In the genomic region with DNA sequence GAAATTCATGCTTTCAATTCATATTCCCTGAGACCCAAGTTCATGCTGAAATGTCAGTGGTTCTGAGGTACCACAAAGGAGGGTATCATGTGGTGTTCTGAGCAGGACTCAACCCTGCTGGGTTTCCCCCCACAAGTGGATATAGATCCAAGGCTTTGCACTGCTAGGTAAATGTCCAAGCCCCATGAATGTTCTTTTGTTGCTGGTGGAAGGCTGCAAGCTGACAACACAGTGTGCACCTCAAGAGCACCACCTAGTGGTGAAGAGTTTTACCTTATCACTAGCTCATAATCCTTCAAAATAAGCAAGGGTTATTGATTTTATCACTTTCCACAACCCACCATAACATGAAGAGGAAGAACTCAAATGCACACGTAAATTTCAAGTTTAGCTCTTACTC, we compare ENCODE assay signal across 8 mouse cellular contexts. TPM values are rescaled to one million over a fixed set of nuclear protein-coding genes. Genes with fewer than 3 reads are reported as not detected.
DNase-seq lines count a peak whose midpoint lies in the region; ATAC-seq and TF ChIP-seq lines count a peak whose summit lies in the region.

No protein-coding gene starts in this region.

- peak; percentile 80 for TF ChIP-seq CTCF in cerebellum, adult 2 months (IDR thresholded peaks at IDR 0.05; ENCODE audit: borderline replicate concordance, insufficient read depth, low read depth, low read length)

- no peak overlapping the region for H3K4me3 ChIP-seq in forebrain, embryonic 13.5 days
- H3K4me3 ChIP-seq in forebrain, embryonic 10.5 days = no peak overlapping the region
- no peak overlapping the region for H3K4me3 ChIP-seq in cerebellum, adult 2 months (replicated peaks; ENCODE audit: insufficient read depth, low read depth, low read length)
- no peak overlapping the region for H3K4me3 ChIP-seq in hindbrain, embryonic 13.5 days

- no peak overlapping the region for H3K4me2 ChIP-seq in forebrain, embryonic 13.5 days
- no peak overlapping the region for H3K4me2 ChIP-seq in hindbrain, embryonic 13.5 days

- peak overlapping the region; percentile 45 for H3K27ac ChIP-seq in forebrain, embryonic 13.5 days
- no peak overlapping the region for H3K27ac ChIP-seq in forebrain, embryonic 10.5 days
- H3K27ac ChIP-seq in cerebellum, adult 2 months (ENCODE audit: insufficient read depth, low read length) = peak overlapping the region; percentile 63; the same call in 1 of the 2 replicates
- H3K27ac ChIP-seq in hindbrain, embryonic 13.5 days = peak overlapping the region; percentile 82

- no peaks in the 10 kb centered on the region for H3K9me3 ChIP-seq in forebrain, embryonic 13.5 days (replicated peaks)
- no peaks in the 10 kb centered on the region for H3K9me3 ChIP-seq in forebrain, embryonic 10.5 days
- no peaks in the 10 kb centered on the region for H3K9me3 ChIP-seq in hindbrain, embryonic 13.5 days

- 0 out of 2 replicates have a peak overlapping the region, but pooled peaks have one; percentile 12 for H3K9ac ChIP-seq in forebrain, embryonic 13.5 days
- H3K9ac ChIP-seq in hindbrain, embryonic 13.5 days = 0 out of 2 replicates have a peak overlapping the region, but pooled peaks have one; percentile 49

- 20% methylated on average over 1 of the region's 1 CpGs for WGBS in forebrain, embryonic 13.5 days
- WGBS in forebrain, embryonic 10.5 days = 33% methylated on average over 1 of the region's 1 CpGs
- whole genome bisulfite sequencing in cerebellum, adult 2 months = 22% methylated on average over 1 of the region's 1 CpGs
- 40% methylated on average over 1 of the region's 1 CpGs for WGBS in hindbrain, embryonic 13.5 days

- no peaks in the 10 kb centered on the region for H3K27me3 ChIP-seq in forebrain, embryonic 13.5 days
- H3K27me3 ChIP-seq in forebrain, embryonic 10.5 days (ENCODE audit: poor library complexity, severe bottlenecking) = no peaks in the 10 kb centered on the region
- no peaks in the 10 kb centered on the region for H3K27me3 ChIP-seq in cerebellum, adult 2 months (ENCODE audit: control insufficient read depth, insufficient read depth, low read length)
- no peaks in the 10 kb centered on the region for H3K27me3 ChIP-seq in hindbrain, embryonic 13.5 days

- DNase-seq in forebrain, embryonic 10.5 days (ENCODE audit: extremely low spot score, low spot score) = no peak
- DNase-seq in right cerebral cortex, adult 2 months (ENCODE audit: low spot score in 2 of 2) = peak; percentile 44 to 69
- no peak for DNase-seq in right cerebral cortex, postnatal 36 days (ENCODE audit: low spot score in 2 of 2)
- peak; percentile 53 to 81 for DNase-seq in cerebellum, adult 2 months
- peak; percentile 26 for DNase-seq in yolk sac, embryonic 10.5 days (ENCODE audit: low spot score)

- H3K4me1 ChIP-seq in forebrain, embryonic 13.5 days = no peaks in the 10 kb centered on the region
- H3K4me1 ChIP-seq in forebrain, embryonic 10.5 days = no peaks in the 10 kb centered on the region
- H3K4me1 ChIP-seq in cerebellum, adult 2 months (ENCODE audit: control insufficient read depth, insufficient read depth, low read length) = peaks cover 51% of the 10 kb centered on the region
- no peaks in the 10 kb centered on the region for H3K4me1 ChIP-seq in hindbrain, embryonic 13.5 days (replicated peaks)

- 0 out of 2 replicates have a peak, but pooled peaks have one; percentile 55 for ATAC-seq in forebrain, embryonic 13.5 days
- peak; percentile 54 for ATAC-seq in hindbrain, embryonic 13.5 days (ENCODE audit: low FRiP score)
- peak; percentile 35; the same call in 1 of the 2 replicates for ATAC-seq in megakaryocyte, adult 5-6 weeks (ENCODE audit: poor library complexity, severe bottlenecking)

- peaks cover 92% of the 10 kb centered on the region for H3K36me3 ChIP-seq in forebrain, embryonic 13.5 days (ENCODE audit: poor library complexity, severe bottlenecking)
- H3K36me3 ChIP-seq in forebrain, embryonic 10.5 days (replicated peaks) = peaks cover 96% of the 10 kb centered on the region
- peaks cover 88% of the 10 kb centered on the region for H3K36me3 ChIP-seq in hindbrain, embryonic 13.5 days

- no peak for TF ChIP-seq POLR2A in cerebellum, adult 2 months (IDR thresholded peaks at IDR 0.05; ENCODE audit: borderline replicate concordance, insufficient read depth, low read length)

RNA-seq across cellular contexts. Expression of gene Car15, which starts 10.8 kb away (rescaled TPM):
- 4.5 and 6.1 TPM in 2 replicates for polyA plus RNA-seq in forebrain, embryonic 13.5 days (2015; fragmentation: Nextera tagmentation; extraction: Ambion mirVana)
- 2.7 and 3.6 TPM in 2 replicates for polyA plus RNA-seq in forebrain, embryonic 10.5 days (2016; fragmentation: Nextera tagmentation; extraction: Ambion mirVana)
- 48.4 and 58.9 TPM in 2 replicates for polyA plus RNA-seq in cerebellum, adult 2 months (2012; rRNA removed)
- polyA plus RNA-seq in hindbrain, embryonic 13.5 days (2015; fragmentation: Nextera tagmentation; extraction: Ambion mirVana) = 4.5 and 4.8 TPM in 2 replicates
- total RNA-seq in megakaryocyte, adult 5-6 weeks (2015) = 4.1 and 6.1 TPM in 2 replicates
- total RNA-seq in megakaryocyte, adult 5-6 weeks (2017) = 1.7 and 2.3 TPM in 2 replicates

RNA-seq across cellular contexts. Expression of gene B830017H08Rik, which starts 16.0 kb away (rescaled TPM):
- 0.27 and 0.55 TPM in 2 replicates for polyA plus RNA-seq in forebrain, embryonic 13.5 days (2015; fragmentation: Nextera tagmentation; extraction: Ambion mirVana)
- not detected in 2 replicates for polyA plus RNA-seq in forebrain, embryonic 10.5 days (2016; fragmentation: Nextera tagmentation; extraction: Ambion mirVana)
- polyA plus RNA-seq in cerebellum, adult 2 months (2012; rRNA removed) = 4.3 and 4.7 TPM in 2 replicates
- 2.1 and 2.2 TPM in 2 replicates for polyA plus RNA-seq in hindbrain, embryonic 13.5 days (2015; fragmentation: Nextera tagmentation; extraction: Ambion mirVana)
- not detected in 2 replicates for total RNA-seq in megakaryocyte, adult 5-6 weeks (2015)
- total RNA-seq in megakaryocyte, adult 5-6 weeks (2017) = not detected in 2 replicates

RNA-seq across cellular contexts. Expression of gene Gm20518, which starts 42.5 kb away (rescaled TPM):
- polyA plus RNA-seq in forebrain, embryonic 13.5 days (2015; fragmentation: Nextera tagmentation; extraction: Ambion mirVana) = 0.35 and 0.49 TPM in 2 replicates
- 0.23 and 0.29 TPM in 2 replicates for polyA plus RNA-seq in forebrain, embryonic 10.5 days (2016; fragmentation: Nextera tagmentation; extraction: Ambion mirVana)
- 9.1 and 9.2 TPM in 2 replicates for polyA plus RNA-seq in cerebellum, adult 2 months (2012; rRNA removed)
- polyA plus RNA-seq in hindbrain, embryonic 13.5 days (2015; fragmentation: Nextera tagmentation; extraction: Ambion mirVana) = 0.63 and 0.65 TPM in 2 replicates
- 0.27 and 0.96 TPM in 2 replicates for total RNA-seq in megakaryocyte, adult 5-6 weeks (2015)
- 0.04 and 0.37 TPM in 2 replicates for total RNA-seq in megakaryocyte, adult 5-6 weeks (2017)

RNA-seq across cellular contexts. Expression of gene Tssk1, which starts 45.1 kb away (rescaled TPM):
- 0.05 TPM in 2 replicates for polyA plus RNA-seq in forebrain, embryonic 13.5 days (2015; fragmentation: Nextera tagmentation; extraction: Ambion mirVana)
- polyA plus RNA-seq in forebrain, embryonic 10.5 days (2016; fragmentation: Nextera tagmentation; extraction: Ambion mirVana) = not detected in 2 replicates
- polyA plus RNA-seq in cerebellum, adult 2 months (2012; rRNA removed) = 0.08 and 0.11 TPM in 2 replicates
- 0.05 and 0.10 TPM in 2 replicates for polyA plus RNA-seq in hindbrain, embryonic 13.5 days (2015; fragmentation: Nextera tagmentation; extraction: Ambion mirVana)
- total RNA-seq in megakaryocyte, adult 5-6 weeks (2015) = not detected in 2 replicates
- total RNA-seq in megakaryocyte, adult 5-6 weeks (2017) = not detected in 2 replicates

RNA-seq across cellular contexts. Expression of gene Dgcr2, which starts 49.4 kb away (rescaled TPM):
- polyA plus RNA-seq in forebrain, embryonic 13.5 days (2015; fragmentation: Nextera tagmentation; extraction: Ambion mirVana) = 85.6 and 101 TPM in 2 replicates
- 104 and 106 TPM in 2 replicates for polyA plus RNA-seq in forebrain, embryonic 10.5 days (2016; fragmentation: Nextera tagmentation; extraction: Ambion mirVana)
- polyA plus RNA-seq in cerebellum, adult 2 months (2012; rRNA removed) = 145 and 162 TPM in 2 replicates
- 94.0 and 101 TPM in 2 replicates for polyA plus RNA-seq in hindbrain, embryonic 13.5 days (2015; fragmentation: Nextera tagmentation; extraction: Ambion mirVana)
- 16.1 and 20.5 TPM in 2 replicates for total RNA-seq in megakaryocyte, adult 5-6 weeks (2015)
- total RNA-seq in megakaryocyte, adult 5-6 weeks (2017) = 32.9 and 35.6 TPM in 2 replicates

Comparison
In these comparisons a context has a peak if more than half of its experiments do, and no peak if none do; other contexts are left out.
1. DNase-seq: peak in right cerebral cortex, adult 2 months (2 of 2), cerebellum, adult 2 months (2 of 2) and yolk sac, embryonic 10.5 days (single experiment); none in forebrain, embryonic 10.5 days (single experiment) and right cerebral cortex, postnatal 36 days (0 of 2).
2. Peak in every context shown above with its lines, with median percentiles within 50 percentile points of each other: ATAC-seq.